Mouse (Mus musculus) adrenal gland, postnatal 4 days (tissue): ENCODE data around the gene Olfr307. TPM values are rescaled to one million over a fixed set of nuclear protein-coding genes. Genes with fewer than 3 reads are reported as not detected.
"Not testable (repeated sequence)": the region's sequence is repeated elsewhere in the genome, so short reads cannot be mapped to it uniquely, and the experiment has no call there.

Experiments
- DNase-seq, 2 experiments: peaks; one replicate each; pipeline ENCODE4 v3.0.0; 2021 to 2022; ENCODE audit warnings: low spot score in 2 of 2, mixed read lengths in 2 of 2
- long read RNA-seq, 2 experiments: library from polyadenylated mRNA; stranded (forward); transcript quantifications; one replicate each; pipeline ENCODE4 v2.0.0; 2021
- microRNA-seq: library from miRNA; unstranded; fragments of <30 nt; microRNA quantifications from one replicate; pipeline ENCODE4 v1.2.0, GENCODE M21; 2021
- total RNA-seq, 2 experiments: library from RNA; stranded (reverse); gene quantifications; 2 replicates each; pipeline ENCODE4 v1.2.3; 2021

Olfr307 gene
- not detected for total RNA-seq
- long read RNA-seq, experiment 1, result 0 reads
- long read RNA-seq, experiment 2, result 0 reads

GRCm38 (mm10) chr7:86337486-86337885 lies at the start of gene Olfr307:
Gene Olfr307, minus strand, starts transcription at chr7:86337586.
- DNase-seq, result no peak

- no peak for DNase-seq
Observed at GRCm38 (mm10) chr7:86386558-86386957, 49.2 kb upstream of the Olfr307 start, which contains the start of gene Olfr304. Gene Olfr304, minus strand, starts transcription at chr7:86386658.

GRCm38 (mm10) chr7:86385769-86386168 lies 48.4 kb upstream of the Olfr307 start:
- no peak for DNase-seq

- DNase-seq, result no peak
Observed at GRCm38 (mm10) chr7:86366828-86367227, 29.4 kb upstream of the Olfr307 start, which contains the start of gene Olfr305. Gene Olfr305, minus strand, starts transcription at chr7:86366928.

GRCm38 (mm10) chr7:86346296-86346695 lies 8.9 kb upstream of the Olfr307 start:
- DNase-seq, result not testable (repeated sequence)

- DNase-seq, result no peak
Observed at GRCm38 (mm10) chr7:86344253-86344652, 6.9 kb upstream of the Olfr307 start.

GRCm38 (mm10) chr7:86342881-86343565 lies 5.6 kb upstream of the Olfr307 start:
- DNase-seq, result no peak

GRCm38 (mm10) chr7:86325530-86325929 lies 11.9 kb downstream of the Olfr307 start, which contains the start of gene Olfr308:
Gene Olfr308, minus strand, starts transcription at chr7:86325630.
- DNase-seq, result no peak

DNA sequence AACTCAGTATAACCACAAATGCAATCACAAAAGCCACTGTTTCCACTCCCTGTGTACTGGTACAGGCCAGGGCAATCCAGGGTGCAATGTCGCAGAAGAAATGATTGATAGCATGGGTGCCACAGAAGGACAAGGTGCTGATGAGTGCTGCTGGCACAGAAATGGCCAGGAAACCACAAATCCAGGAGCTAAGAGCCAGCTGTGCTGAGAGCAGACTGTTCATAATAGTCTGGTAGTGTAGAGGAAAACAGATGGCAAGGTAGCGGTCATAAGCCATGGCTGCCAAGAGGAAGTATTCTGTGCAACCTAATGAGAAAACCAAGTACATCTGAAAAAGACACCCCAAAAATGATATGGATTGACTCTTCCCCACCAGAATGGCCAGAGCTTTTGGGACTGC lies 16.1 kb downstream of the Olfr307 start:
- no peak for DNase-seq

- DNase-seq, result no peak
Observed at GRCm38 (mm10) chr7:86313608-86314007, 23.8 kb downstream of the Olfr307 start, which contains the start of gene Olfr309. Gene Olfr309, minus strand, starts transcription at chr7:86313708.

Small RNA genes lying within 50 kb of the gene (microRNA-seq; reads per million reads assigned to microRNA genes)
- not detected for gene Gm23192

Other genes starting within 250 kb of the Olfr307 start
- not detected for gene Vmn2r75, start 165.8 kb downstream of the Olfr307 start, total RNA-seq
- not detected for gene Vmn2r76, start 91.3 kb downstream of the Olfr307 start, total RNA-seq
- gene Olfr310, start 60.4 kb downstream of the Olfr307 start, total RNA-seq, result not detected
- not detected for gene Olfr309, start 23.9 kb downstream of the Olfr307 start, total RNA-seq
- gene Olfr308, start 12.0 kb downstream of the Olfr307 start, total RNA-seq, result not detected
- not detected for gene Olfr305, start 29.3 kb upstream of the Olfr307 start, total RNA-seq
- not detected for gene Olfr304, start 49.1 kb upstream of the Olfr307 start, total RNA-seq
- gene Olfr303, start 60.2 kb upstream of the Olfr307 start, total RNA-seq, result not detected
- gene Olfr301, start 66.3 kb upstream of the Olfr307 start, total RNA-seq, result not detected
- not detected for gene Olfr299, start 122.3 kb upstream of the Olfr307 start, total RNA-seq
- gene Olfr298, start 154.9 kb upstream of the Olfr307 start, total RNA-seq, result not detected
- not detected for gene Olfr297, start 182.4 kb upstream of the Olfr307 start, total RNA-seq
- gene Olfr295, start 246.3 kb upstream of the Olfr307 start, total RNA-seq, result not detected